In the genomic region with DNA sequence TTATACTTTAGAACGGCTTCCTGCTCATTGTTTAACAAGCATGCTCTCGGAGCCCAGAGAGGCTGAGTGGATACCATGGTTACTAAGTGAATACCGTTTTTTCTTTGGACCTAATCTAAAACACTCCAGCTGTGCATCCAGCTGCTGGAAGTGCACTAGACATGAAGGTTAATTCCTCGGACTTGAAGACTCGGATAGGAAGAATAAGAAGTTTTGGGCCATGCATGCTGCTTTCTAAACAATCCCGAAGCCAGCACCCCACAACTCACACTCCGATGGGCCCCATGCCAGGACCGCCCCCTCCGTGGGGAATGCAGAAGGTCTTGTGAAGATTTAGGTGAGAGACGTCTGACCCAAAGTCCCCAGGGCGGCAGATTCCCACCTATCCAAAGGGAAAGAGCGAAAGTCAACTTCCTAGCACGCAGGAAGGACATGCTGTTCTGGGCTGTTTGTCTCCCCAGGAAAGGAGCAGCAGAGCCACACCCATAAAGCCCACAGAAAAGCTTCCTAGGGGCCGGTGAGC, we compare ENCODE assay signal across 8 mouse cellular contexts.
DNase-seq lines count a peak whose midpoint lies in the region; ATAC-seq and TF ChIP-seq lines count a peak whose summit lies in the region.

No protein-coding gene starts in this region.

- DNase-seq in kidney, postnatal 0 days (ENCODE audit: low spot score), result peak; percentile 68
- DNase-seq in kidney, postnatal 14 days, result no peak
- peak; percentile 22 to 30 for DNase-seq in heart, postnatal 36 days
- DNase-seq in midbrain, embryonic 14.5 days, result peak; percentile 69
- DNase-seq in gastrocnemius, adult 8-10 months (ENCODE audit: low spot score in 2 of 2), result no peak
- no peak for DNase-seq in liver, embryonic 11.5 days (ENCODE audit: low spot score)
- no peak for DNase-seq in layer of hippocampus, adult 9-11 months

- H3K4me1 ChIP-seq in kidney, postnatal 0 days (replicated peaks; ENCODE audit: insufficient read depth, low read length), result no peaks in the 10 kb centered on the region
- H3K4me1 ChIP-seq in embryonic facial prominence, embryonic 13.5 days, result peaks cover 37% of the 10 kb centered on the region
- peaks cover 57% of the 10 kb centered on the region for H3K4me1 ChIP-seq in midbrain, embryonic 14.5 days (ENCODE audit: control insufficient read depth, insufficient read depth, low read length)
- no peaks in the 10 kb centered on the region; the same call in none of the 2 replicates for H3K4me1 ChIP-seq in liver, embryonic 11.5 days (replicated peaks; ENCODE audit: control insufficient read depth, insufficient read depth, low read length)

- intact Hi-C loops in heart, postnatal 36 days (cut with DNase I), result no loop called here

- no peaks in the 10 kb centered on the region for H3K36me3 ChIP-seq in kidney, postnatal 0 days (ENCODE audit: insufficient read depth, low read length)
- H3K36me3 ChIP-seq in embryonic facial prominence, embryonic 13.5 days, result no peaks in the 10 kb centered on the region
- H3K36me3 ChIP-seq in midbrain, embryonic 14.5 days (ENCODE audit: control insufficient read depth, insufficient read depth, low read length), result no peaks in the 10 kb centered on the region
- H3K36me3 ChIP-seq in liver, embryonic 11.5 days (ENCODE audit: control insufficient read depth, insufficient read depth, low read length), result no peaks in the 10 kb centered on the region

- H3K27ac ChIP-seq in kidney, postnatal 0 days, result no peak overlapping the region
- no peak overlapping the region for H3K27ac ChIP-seq in embryonic facial prominence, embryonic 13.5 days
- peak overlapping the region; percentile 49; the same call in 1 of the 2 replicates for H3K27ac ChIP-seq in midbrain, embryonic 14.5 days (replicated peaks; ENCODE audit: low read depth, low read length)
- no peak overlapping the region for H3K27ac ChIP-seq in liver, embryonic 11.5 days (ENCODE audit: low read depth, low read length)

- TF ChIP-seq CTCF in kidney, postnatal 0 days (IDR thresholded peaks at IDR 0.05; ENCODE audit: low read depth), result no peak

- H3K4me3 ChIP-seq in kidney, postnatal 0 days (replicated peaks; ENCODE audit: low read depth, low read length), result no peak overlapping the region
- no peak overlapping the region for H3K4me3 ChIP-seq in embryonic facial prominence, embryonic 13.5 days
- no peak overlapping the region for H3K4me3 ChIP-seq in midbrain, embryonic 14.5 days (replicated peaks; ENCODE audit: low read depth, low read length)
- H3K4me3 ChIP-seq in liver, embryonic 11.5 days (ENCODE audit: low read depth, low read length), result no peak overlapping the region

- H3K9me3 ChIP-seq in kidney, postnatal 0 days (replicated peaks; ENCODE audit: low read length), result no peaks in the 10 kb centered on the region
- H3K9me3 ChIP-seq in embryonic facial prominence, embryonic 13.5 days, result no peaks in the 10 kb centered on the region
- H3K9me3 ChIP-seq in midbrain, embryonic 14.5 days (ENCODE audit: control insufficient read depth, low read length), result no peaks in the 10 kb centered on the region
- no peaks in the 10 kb centered on the region for H3K9me3 ChIP-seq in liver, embryonic 11.5 days (ENCODE audit: control insufficient read depth, low read length)

- WGBS in kidney, postnatal 0 days, result 52% methylated on average over 14 of the region's 14 CpGs
- WGBS in embryonic facial prominence, embryonic 13.5 days, result 44% methylated on average over 14 of the region's 14 CpGs
- WGBS in midbrain, embryonic 14.5 days, result 30% methylated on average over 14 of the region's 14 CpGs
- WGBS in liver, embryonic 11.5 days, result 66% methylated on average over 14 of the region's 14 CpGs

- H3K4me2 ChIP-seq in kidney, postnatal 0 days (ENCODE audit: low read length), result peak overlapping the region; percentile 14; the same call in 1 of the 2 replicates
- peak overlapping the region; percentile 33 for H3K4me2 ChIP-seq in embryonic facial prominence, embryonic 13.5 days
- peak overlapping the region; percentile 22; the same call in 1 of the 2 replicates for H3K4me2 ChIP-seq in midbrain, embryonic 14.5 days (ENCODE audit: low read length)
- H3K4me2 ChIP-seq in liver, embryonic 11.5 days, result no peak overlapping the region

- H3K9ac ChIP-seq in kidney, postnatal 0 days (ENCODE audit: low read depth, low read length), result no peak overlapping the region
- peak overlapping the region; percentile 44; the same call in 1 of the 2 replicates for H3K9ac ChIP-seq in embryonic facial prominence, embryonic 13.5 days
- no peak overlapping the region for H3K9ac ChIP-seq in midbrain, embryonic 14.5 days (replicated peaks; ENCODE audit: low read length)
- H3K9ac ChIP-seq in liver, embryonic 11.5 days (ENCODE audit: low read depth, low read length), result no peak overlapping the region

- no peak for ATAC-seq in kidney, postnatal 0 days (replicated peaks; ENCODE audit: low FRiP score, low read depth)
- no peak for ATAC-seq in embryonic facial prominence, embryonic 13.5 days (ENCODE audit: insufficient number of reproducible peaks, insufficient read depth, low FRiP score, low TSS enrichment, low read depth)
- no peak for ATAC-seq in midbrain, embryonic 14.5 days (ENCODE audit: low FRiP score, low TSS enrichment)
- ATAC-seq in liver, embryonic 11.5 days (replicated peaks; ENCODE audit: low FRiP score), result no peak

- H3K27me3 ChIP-seq in kidney, postnatal 0 days (ENCODE audit: insufficient read depth, low read length), result no peaks in the 10 kb centered on the region
- H3K27me3 ChIP-seq in embryonic facial prominence, embryonic 13.5 days, result no peaks in the 10 kb centered on the region
- H3K27me3 ChIP-seq in midbrain, embryonic 14.5 days (ENCODE audit: control insufficient read depth, insufficient read depth, low read length), result no peaks in the 10 kb centered on the region
- H3K27me3 ChIP-seq in liver, embryonic 11.5 days (replicated peaks; ENCODE audit: control insufficient read depth, insufficient read depth, low read length), result no peaks in the 10 kb centered on the region

Comparison
In these comparisons a context has a peak if more than half of its experiments do, and no peak if none do; other contexts are left out.
1. DNase-seq: peak in kidney, postnatal 0 days (single experiment), heart, postnatal 36 days (2 of 2) and midbrain, embryonic 14.5 days (single experiment); none in kidney, postnatal 14 days (single experiment), gastrocnemius, adult 8-10 months (0 of 2), liver, embryonic 11.5 days (single experiment) and layer of hippocampus, adult 9-11 months (single experiment).